Mouse (Mus musculus): ENCODE measurements around the gene Lce3e.

GRCm38 (mm10) chr3:92957090-92957489 is 9.8 kb upstream of the Lce3e start, which contains the start of gene Lce3d:
- no peak for TF ChIP-seq POLR2A (IDR thresholded peaks at IDR 0.05; ENCODE audit: low read depth, low read length)
- no peak for TF ChIP-seq CTCF (IDR thresholded peaks at IDR 0.05; ENCODE audit: extremely low read depth, insufficient read depth, insufficient read length, insufficient replicate concordance)
